Mouse (Mus musculus): ENCODE measurements around the gene Ap1m2. TPM values are rescaled to one million over a fixed set of nuclear protein-coding genes. Genes with fewer than 3 reads are reported as not detected.
"Not testable (repeated sequence)": the region's sequence is repeated elsewhere in the genome, so short reads cannot be mapped to it uniquely, and the experiment has no call there.

The Ap1m2 gene
- polyA plus RNA-seq, 1 experiment from 2014 or later, result 3.4 TPM

GRCm38 (mm10) chr9:21331365-21332140, 19.4 kb upstream of the Ap1m2 start:
- H3K4me2 ChIP-seq (replicated peaks; ENCODE audit: low read depth, low read length), result no peak overlapping the region
- DNase-seq (ENCODE audit: low spot score) (no peak), ATAC-seq (ENCODE audit: low FRiP score) (no peak)
- no peak overlapping the region for H3K9ac ChIP-seq (ENCODE audit: low read depth, low read length)
- WGBS, result 86% methylated on average over 12 of the region's 12 CpGs
- no peaks in the 10 kb centered on the region for H3K9me3 ChIP-seq (ENCODE audit: control insufficient read depth, low read length)
- no peaks in the 10 kb centered on the region for H3K36me3 ChIP-seq (ENCODE audit: control insufficient read depth, insufficient read depth, low read length)
- H3K27ac ChIP-seq (ENCODE audit: low read depth, low read length), result 0 out of 2 replicates have a peak overlapping the region, but pooled peaks have one; percentile 58
- H3K4me1 ChIP-seq (replicated peaks; ENCODE audit: control insufficient read depth, insufficient read depth, low read length), result no peaks in the 10 kb centered on the region
- no peaks in the 10 kb centered on the region for H3K27me3 ChIP-seq (ENCODE audit: control insufficient read depth, insufficient read depth, low read length)
- no peak overlapping the region for H3K4me3 ChIP-seq (ENCODE audit: low read depth, low read length)

GRCm38 (mm10) chr9:21329699-21330289, 17.7 kb upstream of the Ap1m2 start:
- Histone ChIP-seq H3K36me3 (ENCODE audit: control insufficient read depth, insufficient read depth, low read length) (no peaks in the 10 kb centered on the region), H3K4me1 (replicated peaks; ENCODE audit: control insufficient read depth, insufficient read depth, low read length) (no peaks in the 10 kb centered on the region), H3K9me3 (ENCODE audit: control insufficient read depth, low read length) (no peaks in the 10 kb centered on the region), H3K27ac (ENCODE audit: low read depth, low read length) (no peak overlapping the region), H3K9ac (ENCODE audit: low read depth, low read length) (no peak overlapping the region), H3K27me3 (ENCODE audit: control insufficient read depth, insufficient read depth, low read length) (no peaks in the 10 kb centered on the region), H3K4me3 (ENCODE audit: low read depth, low read length) (no peak overlapping the region), H3K4me2 (replicated peaks; ENCODE audit: low read depth, low read length) (no peak overlapping the region)
- whole genome bisulfite sequencing, result 92% methylated on average over 10 of the region's 10 CpGs
- ATAC-seq (ENCODE audit: low FRiP score) (no peak), DNase-seq (ENCODE audit: low spot score) (no peak)

- ATAC-seq (ENCODE audit: low FRiP score) (no peak), DNase-seq (ENCODE audit: low spot score) (no peak)
- Histone ChIP-seq H3K4me1 (replicated peaks; ENCODE audit: control insufficient read depth, insufficient read depth, low read length) (no peaks in the 10 kb centered on the region), H3K9ac (ENCODE audit: low read depth, low read length) (no peak overlapping the region), H3K27ac (ENCODE audit: low read depth, low read length) (no peak overlapping the region), H3K4me2 (replicated peaks; ENCODE audit: low read depth, low read length) (no peak overlapping the region), H3K27me3 (ENCODE audit: control insufficient read depth, insufficient read depth, low read length) (no peaks in the 10 kb centered on the region), H3K9me3 (ENCODE audit: control insufficient read depth, low read length) (no peaks in the 10 kb centered on the region), H3K4me3 (ENCODE audit: low read depth, low read length) (no peak overlapping the region), H3K36me3 (ENCODE audit: control insufficient read depth, insufficient read depth, low read length) (no peaks in the 10 kb centered on the region)
- 90% methylated on average over 3 of the region's 5 CpGs for WGBS
Observed at GRCm38 (mm10) chr9:21329041-21329440, 16.9 kb upstream of the Ap1m2 start.

GRCm38 (mm10) chr9:21328041-21328440, 15.9 kb upstream of the Ap1m2 start:
- Histone ChIP-seq H3K9me3 (ENCODE audit: control insufficient read depth, low read length) (no peaks in the 10 kb centered on the region), H3K27ac (ENCODE audit: low read depth, low read length) (no peak overlapping the region), H3K9ac (ENCODE audit: low read depth, low read length) (no peak overlapping the region), H3K4me3 (ENCODE audit: low read depth, low read length) (no peak overlapping the region), H3K4me1 (replicated peaks; ENCODE audit: control insufficient read depth, insufficient read depth, low read length) (no peaks in the 10 kb centered on the region), H3K36me3 (ENCODE audit: control insufficient read depth, insufficient read depth, low read length) (no peaks in the 10 kb centered on the region), H3K27me3 (ENCODE audit: control insufficient read depth, insufficient read depth, low read length) (no peaks in the 10 kb centered on the region), H3K4me2 (replicated peaks; ENCODE audit: low read depth, low read length) (no peak overlapping the region)
- DNase-seq (ENCODE audit: low spot score) (no peak), ATAC-seq (ENCODE audit: low FRiP score) (no peak)
- WGBS, result 83% methylated on average over 3 of the region's 3 CpGs

GRCm38 (mm10) chr9:21327569-21327968, 15.4 kb upstream of the Ap1m2 start:
- WGBS, result 72% methylated on average over 3 of the region's 3 CpGs
- Histone ChIP-seq H3K4me2 (replicated peaks; ENCODE audit: low read depth, low read length) (no peak overlapping the region), H3K36me3 (ENCODE audit: control insufficient read depth, insufficient read depth, low read length) (no peaks in the 10 kb centered on the region), H3K4me3 (ENCODE audit: low read depth, low read length) (no peak overlapping the region), H3K4me1 (replicated peaks; ENCODE audit: control insufficient read depth, insufficient read depth, low read length) (no peaks in the 10 kb centered on the region), H3K27me3 (ENCODE audit: control insufficient read depth, insufficient read depth, low read length) (no peaks in the 10 kb centered on the region), H3K27ac (ENCODE audit: low read depth, low read length) (no peak overlapping the region), H3K9ac (ENCODE audit: low read depth, low read length) (no peak overlapping the region), H3K9me3 (ENCODE audit: control insufficient read depth, low read length) (no peaks in the 10 kb centered on the region)
- DNase-seq (ENCODE audit: low spot score) (no peak), ATAC-seq (ENCODE audit: low FRiP score) (no peak)

GRCm38 (mm10) chr9:21324269-21324668, 12.1 kb upstream of the Ap1m2 start:
- H3K4me3 ChIP-seq (ENCODE audit: low read depth, low read length), result no peak overlapping the region

GRCm38 (mm10) chr9:21322917-21323297, 10.8 kb upstream of the Ap1m2 start:
- 94% methylated on average over 8 of the region's 8 CpGs for WGBS
- not testable (repeated sequence) for H3K9me3 ChIP-seq (ENCODE audit: control insufficient read depth, low read length); H3K27me3 ChIP-seq (ENCODE audit: control insufficient read depth, insufficient read depth, low read length); H3K4me1 ChIP-seq (replicated peaks; ENCODE audit: control insufficient read depth, insufficient read depth, low read length); H3K9ac ChIP-seq (ENCODE audit: low read depth, low read length); H3K36me3 ChIP-seq (ENCODE audit: control insufficient read depth, insufficient read depth, low read length); H3K4me3 ChIP-seq (ENCODE audit: low read depth, low read length); DNase-seq (ENCODE audit: low spot score); H3K27ac ChIP-seq (ENCODE audit: low read depth, low read length); ATAC-seq (ENCODE audit: low FRiP score); H3K4me2 ChIP-seq (replicated peaks; ENCODE audit: low read depth, low read length)

More at GRCm38 (mm10) chr9:21324269-21324668, 12.1 kb upstream of the Ap1m2 start:
- ATAC-seq (ENCODE audit: low FRiP score), result no peak
- Histone ChIP-seq H3K36me3 (ENCODE audit: control insufficient read depth, insufficient read depth, low read length) (no peaks in the 10 kb centered on the region), H3K9ac (ENCODE audit: low read depth, low read length) (no peak overlapping the region), H3K27me3 (ENCODE audit: control insufficient read depth, insufficient read depth, low read length) (no peaks in the 10 kb centered on the region), H3K27ac (ENCODE audit: low read depth, low read length) (no peak overlapping the region), H3K4me2 (replicated peaks; ENCODE audit: low read depth, low read length) (no peak overlapping the region), H3K4me1 (replicated peaks; ENCODE audit: control insufficient read depth, insufficient read depth, low read length) (peaks cover 5% of the 10 kb centered on the region), H3K9me3 (ENCODE audit: control insufficient read depth, low read length) (no peaks in the 10 kb centered on the region)
- WGBS, result 91% methylated on average over 11 of the region's 11 CpGs
- no peak for DNase-seq (ENCODE audit: low spot score)

GRCm38 (mm10) chr9:21322211-21322916, 10.2 kb upstream of the Ap1m2 start:
- Histone ChIP-seq H3K9ac (ENCODE audit: low read depth, low read length) (no peak overlapping the region), H3K4me2 (replicated peaks; ENCODE audit: low read depth, low read length) (peak overlapping the region; percentile 95), H3K4me3 (ENCODE audit: low read depth, low read length) (no peak overlapping the region; the same call in 1 of the 2 replicates), H3K27me3 (ENCODE audit: control insufficient read depth, insufficient read depth, low read length) (no peaks in the 10 kb centered on the region), H3K9me3 (ENCODE audit: control insufficient read depth, low read length) (no peaks in the 10 kb centered on the region), H3K27ac (ENCODE audit: low read depth, low read length) (no peak overlapping the region), H3K36me3 (ENCODE audit: control insufficient read depth, insufficient read depth, low read length) (no peaks in the 10 kb centered on the region), H3K4me1 (replicated peaks; ENCODE audit: control insufficient read depth, insufficient read depth, low read length) (peaks cover 5% of the 10 kb centered on the region)
- 89% methylated on average over 19 of the region's 19 CpGs for WGBS
- DNase-seq (ENCODE audit: low spot score) (no peak), ATAC-seq (ENCODE audit: low FRiP score) (no peak)
